In the genomic region with DNA sequence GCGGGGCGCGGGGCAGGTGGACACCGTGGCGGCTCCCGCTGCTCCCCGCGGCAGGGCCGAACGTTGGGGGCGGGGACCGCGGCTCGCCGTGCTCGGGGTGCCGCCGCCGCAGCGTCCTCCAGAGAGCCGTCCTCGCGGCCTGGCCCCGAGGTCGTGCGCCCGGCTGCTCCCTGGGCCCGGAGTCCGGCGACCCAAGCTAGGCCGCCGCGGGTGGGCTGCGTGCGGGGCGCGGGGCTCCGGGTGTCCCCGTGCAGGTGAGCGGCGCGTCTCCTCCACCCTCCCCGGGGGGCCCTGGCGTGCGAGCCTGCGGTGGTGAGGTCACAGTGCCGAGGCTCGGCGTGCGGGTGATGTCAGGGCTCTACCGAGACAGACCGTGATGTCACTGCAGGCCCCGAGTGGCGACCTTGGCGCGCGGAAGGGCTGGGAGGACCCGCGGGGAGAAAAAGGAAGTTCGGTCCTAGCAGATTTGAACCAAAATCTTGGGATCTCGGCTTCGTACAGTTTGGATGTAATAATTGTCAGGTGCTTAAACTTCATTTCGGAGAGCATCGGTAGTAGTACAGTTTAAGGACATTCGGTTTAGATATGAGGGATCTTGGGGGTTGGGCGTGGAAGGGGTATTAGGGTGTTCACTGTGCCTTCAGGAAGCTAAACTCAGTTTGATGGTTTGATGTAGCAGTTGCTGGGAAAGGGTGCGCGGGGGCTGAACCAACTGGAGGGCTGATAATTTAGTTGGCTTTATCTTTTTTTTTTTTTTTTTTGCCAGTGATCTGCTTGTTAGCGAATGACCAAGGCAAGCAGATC, we compare ENCODE assay signal across 8 mouse cellular contexts. TPM values are rescaled to one million over a fixed set of nuclear protein-coding genes. Genes with fewer than 3 reads are reported as not detected.
A peak's percentile ranks its signal among the peaks of the same experiment; 100 is the strongest.
DNase-seq lines count a peak whose midpoint lies in the region; ATAC-seq lines count a peak whose summit lies in the region.

No protein-coding gene starts in this region.

- peak overlapping the region; percentile 94 for H3K9ac ChIP-seq in limb, embryonic 13.5 days
- H3K9ac ChIP-seq in midbrain, embryonic 14.5 days (replicated peaks; ENCODE audit: low read length) = peak overlapping the region; percentile 95

- peaks cover 6% of the 10 kb centered on the region; the same call in 1 of the 2 replicates for H3K36me3 ChIP-seq in limb, embryonic 13.5 days
- H3K36me3 ChIP-seq in midbrain, embryonic 14.5 days (ENCODE audit: control insufficient read depth, insufficient read depth, low read length) = no peaks in the 10 kb centered on the region

- DNase-seq in urinary bladder, adult 18-20 months (ENCODE audit: low spot score in 2 of 2) = peak; percentile 30 to 57
- DNase-seq in urinary bladder, postnatal 10 days (ENCODE audit: low spot score) = no peak
- peak; percentile 57 for DNase-seq in gastrocnemius, postnatal 14 days
- DNase-seq in midbrain, embryonic 14.5 days = peak; percentile 80
- DNase-seq in spleen, postnatal 10 days (ENCODE audit: low spot score in 2 of 2) = peak; percentile 79

- intact Hi-C loops in gastrocnemius, postnatal 14 days (cut with DNase I; ENCODE audit: low total_unique reads) = no loop called here

- peak overlapping the region; percentile 72 for H3K4me2 ChIP-seq in limb, embryonic 13.5 days (replicated peaks)
- peak overlapping the region; percentile 68 for H3K4me2 ChIP-seq in midbrain, embryonic 14.5 days (ENCODE audit: low read length)

- WGBS in limb, embryonic 13.5 days = 2% methylated on average over 54 of the region's 69 CpGs
- WGBS in midbrain, embryonic 14.5 days = 1% methylated on average over 64 of the region's 69 CpGs

- no peaks in the 10 kb centered on the region for H3K9me3 ChIP-seq in limb, embryonic 13.5 days
- no peaks in the 10 kb centered on the region for H3K9me3 ChIP-seq in midbrain, embryonic 14.5 days (ENCODE audit: control insufficient read depth, low read length)

- no peaks in the 10 kb centered on the region for H3K27me3 ChIP-seq in limb, embryonic 13.5 days
- H3K27me3 ChIP-seq in midbrain, embryonic 14.5 days (ENCODE audit: control insufficient read depth, insufficient read depth, low read length) = no peaks in the 10 kb centered on the region

- H3K4me1 ChIP-seq in limb, embryonic 13.5 days = peaks cover 18% of the 10 kb centered on the region
- peaks cover 6% of the 10 kb centered on the region for H3K4me1 ChIP-seq in midbrain, embryonic 14.5 days (ENCODE audit: control insufficient read depth, insufficient read depth, low read length)

- peak; percentile 86 for ATAC-seq in common myeloid progenitor, adult 5-6 weeks (replicated peaks; ENCODE audit: low read depth, poor library complexity, severe bottlenecking)
- ATAC-seq in inflammation-experienced regulatory T-cells, adult 6 months = peak; percentile 78
- ATAC-seq in limb, embryonic 13.5 days (ENCODE audit: low FRiP score, low read depth) = peak; percentile 71
- ATAC-seq in midbrain, embryonic 14.5 days (ENCODE audit: low FRiP score, low TSS enrichment) = peak; percentile 79

- peak overlapping the region; percentile 58 for H3K27ac ChIP-seq in limb, embryonic 13.5 days
- H3K27ac ChIP-seq in midbrain, embryonic 14.5 days (replicated peaks; ENCODE audit: low read depth, low read length) = peak overlapping the region; percentile 88

- H3K4me3 ChIP-seq in limb, embryonic 13.5 days = peak overlapping the region; percentile 98
- H3K4me3 ChIP-seq in midbrain, embryonic 14.5 days (replicated peaks; ENCODE audit: low read depth, low read length) = peak overlapping the region; percentile 97

RNA-seq across cellular contexts. Expression of a gene that starts 22.7 kb away (rescaled TPM):
- 15.2 and 29.1 TPM in 2 replicates for total RNA-seq in common myeloid progenitor, adult 5-6 weeks (2017)
- total RNA-seq in gastrocnemius, postnatal 14 days (2021) = 10 to 100 TPM; 10.5 to 11.2 TPM
- polyA plus RNA-seq in inflammation-experienced regulatory T-cells, adult 6 months (2017; shearing (Covaris generic)) = 10 to 100 TPM in 1 of 3 experiments, 1 to 10 TPM in 2; 8.7 to 10.3 (median 9.4) TPM
- 25.3 and 26.6 TPM in 2 replicates for polyA plus RNA-seq in limb, embryonic 13.5 days (2015; fragmentation: Nextera tagmentation; extraction: Ambion mirVana)
- 28.5 and 33.2 TPM in 2 replicates for polyA plus RNA-seq in midbrain, embryonic 14.5 days (2014; fragmentation: Nextera tagmentation; extraction: Ambion mirVana)

RNA-seq across cellular contexts. Expression of a gene that starts 54.7 kb away (rescaled TPM):
- total RNA-seq in common myeloid progenitor, adult 5-6 weeks (2017) = 67.0 and 68.4 TPM in 2 replicates
- 1 to 10 TPM; 2.3 to 3.6 TPM for total RNA-seq in gastrocnemius, postnatal 14 days (2021)
- 10 to 100 TPM in 2 of 3 experiments, 1 to 10 TPM in 1; 9.9 to 33.6 (median 14.7) TPM for polyA plus RNA-seq in inflammation-experienced regulatory T-cells, adult 6 months (2017; shearing (Covaris generic))
- 47.2 and 48.4 TPM in 2 replicates for polyA plus RNA-seq in limb, embryonic 13.5 days (2015; fragmentation: Nextera tagmentation; extraction: Ambion mirVana)
- 5.2 and 12.6 TPM in 2 replicates for polyA plus RNA-seq in midbrain, embryonic 14.5 days (2014; fragmentation: Nextera tagmentation; extraction: Ambion mirVana)
